Mouse (Mus musculus) frontal cortex, adult (tissue): ENCODE data around the gene Arhgef6.

ENCODE experiments used
- ATAC-seq: cut with Nextera tagmentation; 2 replicates; pipeline ENCODE4 v1.9.2; 2017; ENCODE audit warnings: mild to moderate bottlenecking, moderate library complexity, mixed read lengths; ENCODE audit not compliant: low TSS enrichment

Gene Arhgef6

DNA sequence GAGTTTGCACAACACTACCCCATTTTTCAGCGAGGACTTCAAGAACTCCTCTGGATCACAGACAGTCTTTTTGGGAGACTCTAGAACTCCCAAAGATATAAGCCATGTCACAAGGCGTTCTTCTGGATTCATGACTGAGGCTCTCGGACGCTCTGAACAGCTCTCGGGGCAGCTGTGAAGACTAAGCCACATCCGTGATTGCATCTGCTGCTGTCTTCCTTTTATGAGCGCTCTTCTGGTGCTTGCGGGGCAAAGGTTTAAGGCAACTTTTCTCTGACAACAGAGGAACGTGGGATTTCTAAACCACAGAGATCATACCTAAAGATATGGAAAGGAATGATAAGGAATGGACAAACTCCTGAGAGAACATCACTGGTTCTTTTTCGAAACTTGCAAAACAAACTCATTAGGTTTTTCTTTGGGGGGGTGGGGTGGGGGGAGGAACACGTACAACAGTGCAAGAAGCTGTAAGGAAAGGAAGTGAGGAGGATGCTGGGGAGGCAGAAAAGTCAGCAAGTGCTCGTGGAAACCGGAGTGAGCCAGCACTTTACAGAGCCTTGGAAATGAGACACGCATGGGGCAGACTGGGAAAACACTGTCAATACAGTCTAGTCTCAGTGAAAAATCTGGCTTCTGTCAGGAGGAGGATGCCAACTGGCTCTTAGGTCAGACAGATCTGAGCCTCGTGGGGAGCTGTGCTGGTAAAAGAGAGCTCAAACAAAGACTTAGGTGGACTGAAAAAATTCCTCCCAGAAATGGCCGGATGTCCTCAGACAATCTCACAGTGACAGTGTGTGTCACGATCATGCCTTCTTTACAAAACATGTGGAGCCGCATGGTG is at the start of gene Arhgef6:
Arhgef6 (minus strand) TSS at position 359 of the 841 bp plus-strand sequence.
- peak; percentile 23; the same call in 1 of the 2 replicates for ATAC-seq

DNA sequence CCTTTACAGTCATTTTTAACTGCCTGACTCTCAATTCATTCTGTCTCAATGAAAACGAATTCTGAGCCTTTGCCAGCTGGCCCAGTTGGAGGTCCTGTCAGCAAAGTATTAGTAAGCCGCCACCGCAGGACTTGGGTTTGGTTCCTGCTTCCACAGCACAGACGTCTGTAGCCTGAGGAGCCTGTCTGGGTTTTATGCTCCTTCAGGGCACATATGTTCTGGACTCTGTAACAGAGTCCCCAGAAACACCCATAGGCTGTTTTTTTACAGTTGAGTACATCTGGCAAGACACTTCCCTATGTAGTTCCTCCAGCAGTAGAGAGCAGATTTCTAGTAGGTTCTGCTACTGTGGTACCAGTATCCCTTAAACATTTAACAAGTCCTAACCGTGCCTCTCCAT is 42.4 kb upstream of the Arhgef6 start:
- no peak for ATAC-seq

- ATAC-seq, result no peak
These were observed 40.0 kb upstream of the Arhgef6 start for GRCm38 (mm10) chrX:57378579-57378978.

- ATAC-seq, result no peak
These were observed 38.6 kb upstream of the Arhgef6 start for GRCm38 (mm10) chrX:57377096-57377495.

DNA sequence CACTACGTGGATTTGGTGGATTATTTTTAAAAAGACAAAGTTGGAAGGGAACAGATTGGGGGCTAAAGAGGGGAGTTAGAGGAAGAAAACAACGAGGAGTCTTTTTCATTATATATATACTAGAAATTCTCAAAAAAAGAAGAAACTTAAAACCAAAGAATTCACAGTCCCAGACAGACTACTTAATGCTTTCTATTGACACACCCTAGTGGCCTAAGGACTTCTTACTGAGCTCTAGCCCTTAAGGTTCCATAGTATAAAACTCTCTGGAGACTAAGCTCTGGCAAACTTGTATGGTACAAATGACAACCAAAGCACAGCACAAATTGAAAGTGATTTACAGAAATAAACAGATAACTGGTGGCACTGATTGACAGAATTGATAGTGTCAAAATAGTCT is 35.5 kb upstream of the Arhgef6 start:
- ATAC-seq, result no peak

GRCm38 (mm10) chrX:57373543-57373942 is 35.0 kb upstream of the Arhgef6 start:
- no peak for ATAC-seq

- ATAC-seq, result no peak
These were observed 34.4 kb upstream of the Arhgef6 start for GRCm38 (mm10) chrX:57372965-57373364.

- ATAC-seq, result no peak
These were observed 26.5 kb upstream of the Arhgef6 start for GRCm38 (mm10) chrX:57364891-57365569.

- no peak for ATAC-seq
These were observed 20.8 kb upstream of the Arhgef6 start for GRCm38 (mm10) chrX:57359316-57359715.

DNA sequence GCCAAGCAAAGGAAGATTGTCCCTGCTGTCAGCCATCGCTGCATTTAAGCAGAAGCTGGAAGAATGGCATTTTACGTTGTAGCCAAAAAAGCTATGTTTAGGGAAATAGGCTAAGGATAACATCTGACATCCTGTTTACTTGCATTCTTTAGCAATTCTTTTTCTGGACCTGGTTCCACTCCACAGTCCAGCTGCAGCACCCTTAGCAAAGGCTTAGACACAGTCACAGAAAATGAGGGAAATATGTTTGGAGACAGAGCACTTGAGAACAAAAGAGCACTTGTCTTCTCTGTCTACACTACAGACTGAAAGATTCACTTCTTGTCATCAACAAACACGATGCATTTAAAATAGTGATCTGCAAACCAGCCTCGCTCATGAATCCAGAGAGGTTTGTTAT is 691 bp upstream of the Arhgef6 start:
- no peak for ATAC-seq

DNA sequence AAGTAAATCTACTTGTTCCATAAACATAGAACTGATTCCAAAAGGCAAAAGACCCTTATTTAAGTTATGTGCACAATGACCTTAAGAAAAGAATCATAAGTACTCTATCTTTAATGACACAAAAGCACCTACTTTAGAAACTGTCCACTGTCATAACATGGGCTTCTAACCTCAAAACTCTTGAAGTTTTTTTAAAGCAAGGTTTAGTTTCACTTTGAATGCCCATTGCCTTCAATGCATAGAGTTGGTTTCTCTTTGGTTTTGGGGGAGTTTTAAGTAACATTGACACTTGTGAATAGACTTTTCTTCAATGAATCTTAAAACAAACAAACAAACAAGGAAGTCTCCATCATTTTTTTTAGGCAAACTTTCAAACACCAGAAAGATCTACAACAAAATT is 947 bp downstream of the Arhgef6 start:
- ATAC-seq, result no peak

GRCm38 (mm10) chrX:57336958-57337357 is 1.6 kb downstream of the Arhgef6 start:
- no peak for ATAC-seq

DNA sequence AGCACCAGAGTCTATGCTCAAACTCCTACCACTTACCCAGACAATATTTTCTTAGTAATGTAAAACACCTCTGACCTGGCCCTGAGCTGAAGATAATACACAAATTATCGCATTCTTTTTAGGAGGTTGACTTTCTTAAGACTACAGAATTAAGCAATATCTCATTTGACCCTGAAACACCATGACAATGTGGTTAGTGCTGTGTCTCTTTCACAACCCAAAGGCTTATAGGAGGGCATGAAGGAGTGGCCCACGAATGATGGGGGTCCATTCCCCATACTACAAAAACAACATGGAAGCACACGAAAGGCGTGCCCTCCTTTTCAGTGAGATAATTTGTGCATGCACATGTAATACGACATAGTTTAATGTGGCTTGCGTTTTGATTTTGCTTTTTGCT is 3.2 kb downstream of the Arhgef6 start:
- ATAC-seq, result no peak

DNA sequence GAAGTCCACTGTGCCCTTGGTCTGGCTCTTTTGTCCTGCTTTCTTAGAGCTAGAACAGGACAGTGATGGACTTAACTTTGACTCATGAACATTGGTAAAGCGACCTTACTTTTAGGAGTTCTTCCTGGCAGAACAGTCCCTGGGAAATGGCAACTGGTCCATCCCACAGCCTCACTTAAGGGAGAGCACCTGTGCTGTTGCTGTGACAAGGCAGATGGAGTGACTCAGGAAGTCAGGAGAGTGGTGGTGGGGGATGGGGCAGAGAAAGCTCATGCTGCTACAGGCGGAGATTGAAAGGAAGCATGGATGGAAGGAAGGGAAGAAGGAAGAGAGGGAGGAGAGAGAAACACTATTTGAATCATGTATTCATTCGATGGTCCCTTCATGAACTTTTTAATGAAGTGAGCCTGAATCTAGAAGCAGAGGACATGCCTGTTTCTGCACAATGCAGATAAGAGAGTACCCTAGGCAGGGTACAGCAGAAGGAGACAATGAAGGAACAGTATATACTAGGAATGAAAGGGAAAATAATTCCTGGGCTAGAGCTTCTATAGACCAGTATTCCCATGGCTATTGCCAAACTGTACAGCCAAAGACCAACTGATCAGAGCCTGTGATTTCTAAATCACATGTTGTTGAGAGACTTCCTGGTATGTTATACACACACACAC is 10.7 kb downstream of the Arhgef6 start:
- no peak for ATAC-seq

- peak; percentile 70 for ATAC-seq
These were observed 11.9 kb downstream of the Arhgef6 start for GRCm38 (mm10) chrX:57326487-57327221.

- peak; percentile 13; the same call in 1 of the 2 replicates for ATAC-seq
These were observed 12.6 kb downstream of the Arhgef6 start for GRCm38 (mm10) chrX:57325861-57326461.

DNA sequence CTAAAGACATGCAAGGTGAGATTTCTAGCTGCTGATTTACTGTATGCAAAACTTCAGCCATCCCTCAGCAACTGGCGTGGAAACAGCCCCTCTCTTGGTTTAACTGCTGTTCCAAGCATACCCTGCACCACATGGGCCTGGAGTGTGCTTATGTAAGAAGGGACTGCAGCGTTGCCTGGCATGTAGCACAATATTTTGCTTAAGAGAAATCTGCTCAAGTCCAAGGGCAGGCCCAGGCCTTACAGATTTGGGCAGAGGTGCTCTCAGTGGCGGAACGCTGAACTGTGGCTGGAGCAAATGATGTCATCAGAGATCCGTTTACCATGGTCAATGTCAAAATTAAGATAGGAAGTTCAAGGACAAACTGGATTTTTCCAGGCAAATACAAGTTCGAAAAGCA is 13.6 kb downstream of the Arhgef6 start:
- ATAC-seq, result no peak

GRCm38 (mm10) chrX:57312066-57312465 is 26.5 kb downstream of the Arhgef6 start:
- no peak for ATAC-seq

DNA sequence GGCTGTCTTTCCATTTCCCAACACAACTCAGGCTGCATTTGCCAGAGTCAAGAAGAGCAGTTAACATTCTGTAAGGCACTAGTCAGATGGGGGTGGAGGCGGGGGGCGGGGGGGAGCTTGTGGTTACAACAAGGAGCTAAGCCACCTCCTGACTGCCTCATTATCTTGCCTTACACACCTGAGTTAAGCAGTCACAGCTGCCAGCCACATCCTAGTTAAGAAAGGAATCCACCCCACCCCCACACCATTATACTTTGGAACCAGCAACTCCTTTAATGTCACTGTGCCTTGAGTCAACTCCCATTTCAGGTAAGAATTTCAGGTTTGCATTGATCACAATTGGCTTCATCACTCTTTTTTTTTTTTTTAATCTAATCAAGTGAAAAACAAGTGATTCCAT is 28.5 kb downstream of the Arhgef6 start:
- no peak for ATAC-seq

DNA sequence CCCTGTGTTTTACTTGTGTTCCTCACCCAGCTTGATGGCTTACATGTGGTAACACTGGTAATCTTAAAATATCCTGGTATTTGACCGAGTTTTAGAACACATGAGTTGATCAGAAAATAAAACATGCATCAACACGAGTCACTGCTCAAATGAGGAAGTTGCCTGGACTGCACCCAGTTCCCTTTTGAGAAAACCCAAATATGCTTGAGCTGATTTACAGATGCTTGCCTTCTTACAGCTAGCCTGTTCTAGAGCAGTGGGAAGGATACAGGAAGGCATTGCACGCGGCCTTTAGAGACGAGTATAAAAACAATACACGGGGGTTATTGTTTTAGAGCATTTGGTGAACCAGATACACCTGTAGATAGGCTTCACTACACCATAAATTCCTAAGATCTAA is 31.8 kb downstream of the Arhgef6 start:
- ATAC-seq, result no peak

DNA sequence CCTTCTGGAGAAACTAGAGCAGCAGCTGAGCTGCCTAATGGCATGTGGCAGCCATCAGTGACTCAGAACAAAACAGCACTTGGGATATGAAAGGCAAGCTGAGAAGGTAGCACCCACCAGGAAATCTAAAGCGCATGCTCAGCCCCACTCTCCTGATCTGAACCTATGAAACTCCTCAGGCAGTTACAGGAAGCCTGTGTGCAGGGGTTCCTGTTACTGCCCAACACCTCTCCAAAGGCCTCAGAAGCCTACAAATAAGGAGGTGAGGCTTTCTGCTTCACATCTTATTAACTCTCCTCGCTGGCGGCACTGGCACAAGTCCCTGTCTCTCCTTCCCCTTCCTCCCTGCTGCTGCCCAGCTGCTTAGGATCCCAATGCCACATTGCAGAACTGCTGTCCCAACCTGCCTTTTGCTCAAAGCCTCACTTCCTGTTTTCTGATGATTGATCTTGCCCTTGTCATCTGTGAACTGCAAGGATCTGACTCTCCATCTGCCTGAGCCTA is 33.7 kb downstream of the Arhgef6 start:
- no peak for ATAC-seq
